Mouse (Mus musculus): Measurements from ENCODE around the gene Mrps21.
A peak's percentile ranks its signal among the peaks of the same experiment; 100 is the strongest.
"Not testable (repeated sequence)": the region's sequence is repeated elsewhere in the genome, so short reads cannot be mapped to it uniquely, and the experiment has no call there.

Gene Mrps21

DNA sequence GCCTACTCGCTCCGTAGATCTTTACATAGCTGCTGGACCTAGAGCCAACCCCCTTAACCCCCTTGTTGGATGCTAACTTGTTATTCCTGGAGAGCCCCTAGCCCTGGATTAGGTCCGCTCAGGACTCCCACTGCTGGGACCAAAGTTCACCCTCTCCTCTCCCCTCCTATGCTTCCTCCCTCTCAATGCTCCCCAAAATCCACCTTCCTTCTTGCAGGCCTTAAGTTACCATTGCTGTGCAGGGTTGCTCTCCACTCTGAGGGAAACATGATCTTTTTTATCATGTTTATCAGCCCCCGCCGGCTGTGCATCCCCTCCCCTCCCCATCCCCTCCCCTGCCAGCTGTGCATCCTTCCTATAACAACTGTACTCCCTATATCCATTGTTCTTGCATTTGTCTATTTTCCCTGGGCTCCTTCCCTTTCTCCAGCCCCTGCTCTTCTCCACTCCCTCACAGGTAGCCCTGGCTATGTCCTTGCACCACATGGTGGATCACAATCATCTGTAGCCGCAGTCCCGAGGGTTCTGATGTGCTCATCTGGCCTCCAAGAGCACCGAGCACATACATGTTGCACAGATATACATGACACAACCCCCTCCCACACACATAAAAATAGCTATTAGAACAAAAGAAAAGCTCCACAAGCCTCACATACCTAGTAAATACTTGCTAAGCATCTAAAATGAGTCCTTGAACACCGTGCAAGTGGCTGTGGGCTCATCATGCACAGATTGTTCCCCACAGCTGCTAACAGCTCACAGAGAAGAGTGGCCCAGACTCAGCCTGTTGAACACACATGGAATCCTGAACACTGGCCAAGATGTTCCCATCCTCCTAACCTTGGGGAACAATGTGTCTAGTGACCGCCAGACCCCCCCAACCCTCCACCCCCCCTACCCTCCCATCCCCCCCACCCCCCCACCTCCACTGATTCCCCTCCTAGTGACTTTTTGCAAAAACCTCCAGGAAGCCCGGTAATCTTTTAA is 21.0 kb upstream of the Mrps21 start:
- peak; percentile 31 for DNase-seq (ENCODE audit: low read depth)

DNA sequence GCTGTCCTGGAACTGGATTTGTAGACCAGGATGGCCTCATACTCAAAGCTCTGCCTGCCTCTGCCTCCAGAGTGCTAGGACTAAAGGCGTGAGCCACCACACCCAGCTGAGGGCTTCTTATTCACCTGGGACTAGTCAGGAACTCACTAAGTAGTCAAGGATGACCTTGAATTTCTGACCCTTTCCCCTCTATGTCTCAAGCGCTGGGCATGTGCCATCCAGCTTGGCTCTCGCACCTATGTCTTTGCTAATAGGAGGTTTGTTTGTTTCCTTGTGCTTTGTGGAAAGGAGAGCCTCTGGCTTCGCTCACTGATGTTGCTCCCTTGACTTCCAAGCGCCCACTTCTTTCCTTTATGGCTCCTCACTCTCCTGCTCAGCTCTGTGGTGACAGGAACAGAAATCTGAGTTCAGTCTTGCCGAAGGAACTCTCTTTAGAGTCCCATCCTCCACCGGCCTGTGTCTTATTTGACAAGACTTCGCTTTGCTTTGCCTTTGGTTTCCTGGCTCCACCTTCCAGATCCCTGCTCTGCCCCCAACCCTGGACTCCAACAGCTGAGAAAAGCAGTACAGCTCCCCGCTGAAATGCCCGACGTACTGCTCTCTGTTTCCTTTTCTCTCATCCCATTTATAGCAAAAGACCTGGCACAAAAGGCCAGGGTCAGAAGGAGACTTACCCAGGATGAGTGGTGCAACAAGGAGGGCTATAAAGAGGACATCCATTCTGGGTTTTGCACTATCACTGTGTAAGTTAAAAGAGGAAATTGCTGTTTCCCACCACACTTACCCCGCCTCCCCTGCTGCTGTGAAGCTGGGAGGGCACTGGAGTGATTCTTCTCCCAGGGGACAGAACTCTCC is 20.1 kb upstream of the Mrps21 start, which contains the start of gene BC028528:
BC028528 (minus strand) TSS at position 795 of the 855 bp plus-strand sequence.
- peak; percentile 87 for DNase-seq (ENCODE audit: low read depth)

DNA sequence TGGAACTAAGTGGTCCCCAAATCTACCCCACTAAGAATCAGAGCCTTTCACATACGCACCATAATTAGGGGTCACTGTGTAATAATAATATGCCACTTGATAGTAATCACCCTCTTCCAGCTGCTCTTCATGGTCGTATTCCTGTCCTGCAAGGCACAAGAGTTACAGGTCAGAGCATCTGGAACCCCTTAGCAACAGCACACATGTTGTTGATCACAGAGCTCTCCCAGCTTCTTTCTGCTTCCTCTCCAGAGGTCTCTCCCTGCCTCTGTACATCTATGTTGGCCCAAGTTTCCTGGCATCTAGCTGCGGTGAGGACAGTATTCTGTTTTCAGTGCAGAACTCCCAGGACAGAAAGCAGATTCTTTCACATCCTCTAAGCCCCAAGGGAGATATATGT is 18.3 kb upstream of the Mrps21 start:
- DNase-seq (ENCODE audit: low read depth): no peak

DNA sequence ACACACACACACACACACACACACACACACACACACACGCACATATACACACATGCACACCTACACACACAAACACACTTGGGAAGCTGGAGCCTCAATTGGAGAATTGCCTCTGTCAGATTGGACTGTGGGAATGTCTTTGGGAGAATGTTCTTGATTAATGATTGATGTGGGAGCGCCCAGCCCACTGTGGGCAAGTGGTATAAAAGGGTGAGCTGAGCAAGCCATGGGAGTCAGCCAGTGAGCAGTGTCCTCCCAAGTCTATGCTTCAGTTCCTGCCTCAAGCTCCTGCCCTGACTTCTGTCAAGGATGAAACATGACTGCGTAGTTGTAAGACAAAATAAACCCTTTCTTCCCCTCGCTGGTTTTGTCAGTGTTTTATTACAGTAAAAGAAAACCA is 16.3 kb upstream of the Mrps21 start:
- no peak for DNase-seq (ENCODE audit: low read depth)

DNA sequence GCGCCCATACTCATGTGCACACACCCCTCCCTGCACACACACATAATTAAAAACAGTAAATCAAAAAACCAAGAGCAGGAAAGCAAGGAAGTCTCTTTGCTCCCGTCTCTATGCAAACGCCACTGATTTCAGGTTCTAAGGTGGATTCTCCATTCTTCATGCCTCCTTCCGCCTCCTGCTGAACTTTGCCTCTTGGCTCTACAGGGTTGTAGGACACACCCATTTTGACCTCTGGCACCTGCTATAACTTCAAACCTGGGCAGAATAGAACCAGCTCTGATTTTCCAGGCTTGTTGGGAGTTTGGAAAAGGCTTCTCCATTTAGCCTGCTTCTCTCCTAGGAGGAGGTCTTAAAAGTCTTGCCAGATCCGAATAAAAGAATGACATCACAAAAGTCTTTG is 13.1 kb upstream of the Mrps21 start:
- no peak for DNase-seq (ENCODE audit: low read depth)

DNA sequence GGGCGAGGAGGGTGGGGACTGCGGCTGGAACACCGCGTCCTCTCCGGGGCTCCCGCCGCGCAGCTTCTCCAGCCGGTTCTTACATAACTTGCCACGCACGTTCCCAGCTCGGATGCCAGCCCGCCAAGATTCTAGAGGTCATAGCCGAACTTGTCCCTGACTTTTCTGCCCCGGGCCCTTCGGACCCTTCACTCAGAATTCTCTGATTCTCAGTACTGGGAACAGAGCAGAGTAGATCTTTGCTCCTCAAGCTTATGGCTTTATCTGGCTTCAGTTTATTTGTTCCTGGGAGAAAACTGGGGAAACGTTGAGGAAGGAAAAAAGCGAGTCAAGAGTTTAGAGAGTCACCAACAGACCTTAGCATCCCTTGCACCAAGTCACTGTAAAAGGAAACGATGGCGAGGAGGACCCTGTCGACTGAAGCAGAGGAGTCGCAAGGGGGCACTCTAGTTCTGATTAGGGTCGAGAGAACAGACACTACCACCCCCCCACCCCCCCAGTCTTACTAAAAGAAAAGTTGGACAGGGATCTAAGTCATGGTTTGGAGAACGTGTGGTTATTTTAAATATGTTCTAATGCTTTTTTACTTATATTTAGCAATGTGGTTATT is 11.6 kb upstream of the Mrps21 start:
- DNase-seq (ENCODE audit: low read depth): peak; percentile 90

DNA sequence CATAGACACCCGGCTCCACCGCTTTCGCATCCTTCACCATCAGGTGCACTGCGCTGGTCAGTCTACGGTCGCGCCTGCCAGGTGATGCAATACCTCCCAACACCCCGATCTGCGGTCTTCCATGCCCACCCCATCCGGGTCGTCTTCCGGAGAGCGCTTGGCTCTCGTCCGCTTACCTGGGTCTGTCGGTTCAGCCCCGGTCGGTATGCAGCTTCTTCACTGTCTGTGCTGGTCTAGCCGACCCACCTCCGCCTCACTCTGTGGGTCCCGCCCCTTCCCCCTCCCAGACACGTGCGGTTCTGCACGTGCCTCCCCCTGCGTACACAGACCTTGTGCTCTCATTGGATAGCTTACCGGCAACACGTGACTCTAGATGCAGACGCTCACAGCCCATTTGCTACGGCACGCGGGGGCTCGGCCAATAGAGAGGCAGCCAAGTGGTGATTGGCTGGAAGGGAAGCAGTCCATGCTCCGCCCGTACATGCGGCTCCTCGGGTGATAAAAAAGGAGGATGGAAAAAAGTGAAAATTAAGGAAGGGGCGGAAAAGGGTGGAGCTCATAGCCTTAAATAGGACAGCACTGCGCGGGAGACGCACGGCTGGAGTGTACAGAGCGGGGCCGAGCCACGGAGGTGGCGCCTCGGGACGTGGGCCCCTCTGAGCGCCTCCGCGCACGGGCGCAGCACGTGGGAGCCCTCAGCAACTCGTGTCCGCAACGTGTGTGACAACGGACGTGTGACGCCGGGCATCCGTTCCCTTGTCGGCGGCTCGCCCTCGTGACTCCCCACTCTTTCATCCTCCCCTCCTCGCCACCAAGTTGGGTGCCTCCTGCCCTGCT is 10.9 kb upstream of the Mrps21 start, which contains the start of gene Ciart:
Ciart (minus strand) TSS at position 273 of the 837 bp plus-strand sequence.
- peak; percentile 100 for DNase-seq (ENCODE audit: low read depth)

DNA sequence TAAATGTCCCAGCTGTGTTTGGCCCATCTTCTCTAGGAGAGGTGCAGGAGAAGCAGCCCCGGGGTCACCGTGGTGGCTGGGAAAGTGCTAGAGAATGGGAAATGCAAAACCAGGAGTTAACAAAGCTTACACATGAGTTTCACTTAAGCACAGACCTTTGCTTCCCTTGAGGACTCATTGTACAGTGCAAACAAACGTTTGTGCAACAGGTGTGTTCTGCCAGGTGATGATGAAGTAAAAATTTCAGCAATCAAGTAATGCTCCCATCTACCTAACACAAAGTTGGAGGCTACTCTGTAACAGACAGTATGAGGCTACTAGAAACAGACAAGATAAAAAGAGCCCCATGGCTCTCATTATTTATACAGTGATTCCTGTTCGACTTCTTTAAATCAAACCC is 7.7 kb upstream of the Mrps21 start:
- no peak for DNase-seq (ENCODE audit: low read depth)

DNA sequence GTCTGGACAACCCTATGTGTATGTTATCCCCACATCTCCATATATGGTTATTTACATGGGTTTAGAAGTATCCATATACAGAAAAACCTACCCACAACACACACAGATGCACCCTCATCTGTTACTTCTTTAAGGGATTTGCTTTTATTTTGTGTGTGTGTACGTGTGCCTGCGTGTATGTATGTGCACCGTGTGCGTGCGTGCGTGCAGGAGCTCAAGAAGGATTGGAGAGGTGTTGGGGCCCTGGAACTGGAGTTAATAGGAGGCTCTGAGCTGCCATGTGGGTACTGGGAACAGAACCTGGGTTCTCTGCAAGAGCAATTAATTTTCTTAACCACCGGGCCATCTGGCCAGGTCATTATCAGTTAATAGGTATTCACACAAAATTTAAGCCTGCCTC is 729 bp upstream of the Mrps21 start:
- peak; percentile 52 for DNase-seq (ENCODE audit: low read depth)

DNA sequence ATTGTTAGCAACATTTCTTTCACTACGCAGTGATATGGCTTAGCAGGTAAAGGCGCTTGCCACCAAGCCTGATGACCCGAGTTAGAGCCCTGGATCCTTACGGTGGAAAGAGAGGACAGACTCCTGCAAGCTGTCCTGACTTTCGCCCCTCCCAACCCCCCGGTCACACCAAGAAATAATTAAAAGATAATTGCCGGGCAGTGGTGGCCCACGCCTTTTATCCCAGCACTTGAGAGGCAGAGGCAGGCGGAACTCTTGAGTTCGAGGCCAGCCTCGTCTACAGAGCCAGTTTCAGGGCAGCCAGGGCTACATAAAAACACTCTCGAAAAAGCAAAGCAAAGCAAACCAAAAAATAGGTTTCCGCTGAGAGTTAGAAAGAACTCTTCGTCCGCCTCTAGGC is 343 bp downstream of the Mrps21 start:
- DNase-seq (ENCODE audit: low read depth): no peak

DNA sequence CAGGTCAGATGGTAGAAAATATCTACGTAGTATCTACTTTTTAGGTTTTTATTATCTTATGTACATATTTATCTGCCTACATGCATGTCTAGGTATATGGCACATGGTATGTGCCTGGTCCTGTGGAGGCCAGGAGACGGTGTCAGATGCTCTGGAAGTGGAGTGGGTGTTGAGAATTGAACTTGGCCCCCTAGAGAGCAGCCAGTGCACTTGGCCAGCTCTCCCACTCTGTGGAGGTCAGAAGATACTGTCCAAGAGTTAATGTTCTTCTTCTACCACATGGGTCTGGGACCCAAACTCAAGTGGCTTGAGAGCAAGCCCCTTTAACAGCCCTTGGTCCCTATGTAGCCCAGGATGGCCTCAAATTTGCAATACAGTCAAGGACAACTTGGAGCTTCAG is 3.9 kb downstream of the Mrps21 start:
- no peak for DNase-seq (ENCODE audit: low read depth)

DNA sequence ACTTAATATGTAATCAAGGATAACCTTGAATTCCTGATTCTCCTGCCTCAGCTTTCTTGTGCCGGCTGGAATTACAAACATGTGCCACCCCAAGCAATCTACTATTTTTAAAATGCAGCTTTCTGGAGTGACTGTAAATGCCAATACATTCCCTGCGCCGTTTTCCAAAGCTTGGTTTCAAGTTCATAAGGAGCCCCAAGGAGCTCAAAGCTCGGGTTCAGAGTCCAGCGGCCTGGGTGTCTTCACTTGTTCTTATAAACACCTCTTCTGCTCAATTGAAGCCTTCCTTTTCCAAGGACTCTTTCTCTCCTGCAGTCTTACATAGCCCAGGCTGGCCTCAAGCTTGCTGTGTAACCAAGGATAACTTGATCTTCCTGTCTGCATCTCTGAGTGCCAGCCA is 5.2 kb downstream of the Mrps21 start:
- DNase-seq (ENCODE audit: low read depth): no peak

DNA sequence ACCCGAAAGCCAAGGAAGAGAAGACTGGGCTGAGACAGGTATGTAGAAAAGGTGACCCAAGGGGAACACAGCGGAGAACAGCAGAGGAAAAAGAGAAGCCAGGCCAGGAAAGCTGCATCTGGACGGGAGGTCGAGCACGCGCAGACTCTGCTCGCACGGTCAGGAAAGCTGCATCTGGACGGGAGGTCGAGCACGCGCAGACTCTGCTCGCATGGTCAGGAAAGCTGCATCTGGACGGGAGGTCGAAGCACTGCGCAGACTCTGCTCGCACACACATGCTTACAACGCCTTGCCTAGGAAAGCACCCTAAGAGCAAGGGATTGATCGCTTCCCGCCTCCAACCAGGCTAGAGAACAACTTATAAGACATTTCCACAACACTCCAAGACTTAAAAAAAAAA is 5.7 kb downstream of the Mrps21 start:
- DNase-seq (ENCODE audit: low read depth): no peak

DNA sequence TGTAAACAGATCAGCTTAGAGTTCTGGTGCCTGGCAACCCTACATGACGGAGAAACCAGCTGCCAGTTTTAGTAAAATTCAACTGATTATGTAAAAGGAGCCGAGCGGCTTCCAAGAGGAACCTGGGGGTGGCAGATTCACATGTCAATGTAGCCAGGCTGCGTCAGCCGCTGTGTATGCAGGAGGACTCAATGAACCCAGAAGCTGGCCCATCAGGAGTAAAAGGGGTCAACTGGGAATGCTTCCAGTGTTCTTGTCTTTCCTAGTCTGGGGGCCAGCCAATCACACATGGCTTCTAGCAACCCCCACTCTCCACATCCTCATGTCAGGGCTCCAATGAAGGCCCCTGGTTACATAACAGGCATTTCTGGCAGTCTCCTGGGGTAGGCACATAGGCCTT is 6.3 kb downstream of the Mrps21 start:
- no peak for DNase-seq (ENCODE audit: low read depth)

DNA sequence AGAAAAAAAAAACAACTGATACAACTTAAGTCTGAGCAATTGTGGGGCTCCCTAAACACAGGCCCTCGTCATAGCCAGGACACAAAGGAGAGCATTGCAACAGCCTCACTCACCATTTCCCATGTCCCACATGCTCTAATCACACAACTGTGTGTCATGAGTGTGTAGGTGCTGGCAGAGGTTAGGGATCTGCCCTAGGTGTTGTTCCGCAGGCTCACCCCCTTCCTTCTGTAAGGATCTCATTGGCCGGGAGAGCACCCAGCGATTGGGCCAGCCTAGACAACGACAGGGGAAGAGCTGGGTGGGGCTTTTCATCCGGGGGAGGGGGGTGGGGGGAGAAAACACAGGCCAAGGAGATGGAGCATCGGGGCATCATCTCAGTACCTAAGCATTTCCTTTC is 7.7 kb downstream of the Mrps21 start:
- DNase-seq (ENCODE audit: low read depth): no peak

DNA sequence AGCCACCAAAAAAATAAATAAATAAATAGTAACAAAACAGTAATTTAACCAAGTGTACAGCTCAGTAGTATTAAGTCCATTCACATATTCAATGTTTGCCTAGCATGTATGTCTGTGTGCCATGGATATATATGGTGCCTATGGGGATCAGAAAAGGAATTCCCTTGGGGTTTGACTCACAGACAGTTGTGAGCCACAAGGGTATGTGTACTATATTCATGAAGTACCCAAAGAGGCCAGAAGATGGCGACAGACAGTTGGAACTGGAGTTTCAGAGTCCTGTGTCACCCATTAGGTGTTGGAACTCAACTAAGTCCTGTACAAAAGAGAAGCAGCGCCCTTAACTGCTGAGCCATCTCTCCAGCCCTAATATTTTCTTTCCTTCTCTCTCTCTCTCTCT is 9.5 kb downstream of the Mrps21 start:
- DNase-seq (ENCODE audit: low read depth): peak; percentile 90

DNA sequence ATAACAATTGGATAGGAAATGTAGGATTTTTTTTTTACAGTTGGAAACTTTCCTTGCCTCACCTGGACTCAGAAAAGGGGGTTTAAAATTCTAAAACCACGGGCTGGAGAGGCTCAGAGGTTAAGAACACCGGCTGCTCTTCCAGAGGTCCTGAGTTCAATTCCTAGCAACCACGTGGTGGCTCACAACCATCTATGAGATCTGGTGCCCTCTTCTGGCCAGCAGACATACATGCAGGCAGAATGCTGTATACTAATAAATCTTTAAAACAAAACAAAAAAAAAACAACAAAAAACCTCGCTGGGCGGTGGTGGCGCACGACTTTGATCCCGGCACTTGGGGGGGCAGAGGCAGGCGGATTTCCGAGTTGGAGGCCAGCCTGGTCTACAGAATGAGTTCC is 10.1 kb downstream of the Mrps21 start:
- peak; percentile 57 for DNase-seq (ENCODE audit: low read depth)

DNA sequence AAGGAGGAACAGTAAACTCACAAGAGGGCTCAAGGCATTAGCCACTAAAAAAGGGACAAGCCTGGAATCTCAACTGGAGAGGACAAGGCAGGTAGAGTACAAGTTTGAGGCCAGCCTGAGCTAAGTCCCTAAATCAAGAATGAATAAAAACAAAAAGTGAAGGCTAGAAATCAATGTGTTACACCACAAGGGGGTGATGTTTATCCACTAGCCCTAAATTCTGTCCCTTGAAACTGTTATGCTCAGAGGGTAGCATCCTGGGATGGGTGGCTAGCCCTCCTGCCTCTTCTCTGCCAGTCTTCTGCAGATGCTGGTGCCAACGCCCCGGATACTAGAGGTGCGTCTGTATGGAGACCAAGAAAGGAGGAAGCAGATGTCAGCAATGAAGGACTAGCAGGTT is 11.0 kb downstream of the Mrps21 start:
- peak; percentile 65 for DNase-seq (ENCODE audit: low read depth)

DNA sequence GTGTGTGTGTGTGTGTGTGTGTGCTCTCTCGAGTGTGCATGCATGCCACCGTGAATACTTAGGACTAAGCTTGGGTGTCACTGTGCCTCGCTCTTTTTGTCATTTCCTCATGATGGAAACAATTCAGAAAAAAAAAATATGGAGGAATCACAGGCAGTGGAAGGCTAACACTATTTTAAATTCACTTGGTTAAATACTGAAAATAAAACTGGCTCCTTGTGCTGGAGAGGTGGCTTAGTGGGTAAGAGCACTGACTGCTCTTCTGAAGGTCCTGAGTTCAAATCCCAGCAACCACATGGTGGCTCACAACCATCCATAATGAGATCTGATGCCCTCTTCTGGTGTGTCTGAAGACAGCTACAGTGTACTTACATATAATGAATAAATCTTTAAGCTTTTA is 13.0 kb downstream of the Mrps21 start:
- not testable (repeated sequence) for DNase-seq (ENCODE audit: low read depth)

DNA sequence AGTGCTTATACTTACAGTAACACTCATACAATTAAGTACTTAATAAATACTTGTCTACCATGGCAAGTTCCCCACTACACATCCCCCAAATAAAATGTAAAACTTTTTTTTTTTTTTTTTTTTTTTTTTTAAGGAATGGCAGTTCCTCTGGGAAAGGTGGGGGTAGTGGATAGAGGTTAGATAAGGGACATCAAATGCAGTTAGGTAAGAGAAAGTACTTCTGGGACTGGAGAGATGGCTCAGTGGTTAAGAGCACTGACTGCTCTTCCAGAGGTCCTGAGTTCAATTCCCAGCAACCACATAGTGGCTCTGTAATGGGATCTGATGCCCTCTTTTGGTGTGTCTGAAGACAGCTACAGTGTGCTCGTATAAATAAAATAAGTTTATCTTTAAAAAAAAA is 14.3 kb downstream of the Mrps21 start:
- DNase-seq (ENCODE audit: low read depth): not testable (repeated sequence)

DNA sequence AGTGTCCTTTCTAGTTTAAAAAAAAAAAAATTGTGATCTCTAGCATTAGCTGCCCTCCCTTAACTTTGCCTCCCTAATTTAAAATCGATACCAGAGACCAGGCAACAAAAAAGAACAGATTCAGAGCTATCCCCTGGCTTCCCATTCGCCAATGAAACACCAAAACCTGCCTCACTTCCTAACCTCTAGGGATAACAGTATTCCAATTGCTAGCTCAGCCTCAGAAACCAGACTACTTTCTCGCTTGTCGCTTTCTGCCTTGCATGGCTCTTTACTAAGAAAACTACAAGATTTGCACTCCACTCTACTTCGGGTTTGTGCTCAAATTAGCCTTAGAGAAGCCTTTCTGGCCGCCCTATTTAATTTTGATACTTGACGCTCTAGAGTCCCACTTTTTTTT is 15.2 kb downstream of the Mrps21 start:
- no peak for DNase-seq (ENCODE audit: low read depth)

Measured in 416B (cell line).